Mouse (Mus musculus): ENCODE measurements around the gene Ano3.

The Ano3 gene

GRCm38 (mm10) chr2:110814964-110815363 is 135.8 kb downstream of the Ano3 start:
- no peak for DNase-seq (ENCODE audit: extremely low read depth, low read depth, low spot score)

GRCm38 (mm10) chr2:110806302-110807093 is 144.2 kb downstream of the Ano3 start:
- DNase-seq (ENCODE audit: extremely low read depth, low read depth, low spot score) = no peak

DNA sequence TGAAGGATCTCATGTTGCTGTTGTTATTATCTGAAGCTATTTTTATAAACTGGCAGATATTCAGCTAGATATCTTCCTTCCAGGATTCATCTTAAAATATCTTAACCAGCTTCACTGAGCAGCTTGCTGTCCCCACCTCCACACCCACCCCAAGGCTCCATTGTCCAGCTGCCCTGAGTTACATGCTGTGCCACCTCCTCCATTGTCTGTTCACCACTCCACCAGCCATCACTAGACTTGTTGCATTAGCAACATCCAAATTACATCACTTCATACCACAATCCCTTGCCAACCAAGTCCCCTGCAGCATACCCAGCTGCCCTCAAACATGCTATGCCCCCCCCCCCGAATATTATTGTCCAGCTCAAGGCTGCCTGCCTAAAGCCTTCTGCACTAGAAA is 154.8 kb downstream of the Ano3 start:
- DNase-seq (ENCODE audit: extremely low read depth, low read depth, low spot score) = no peak

- no peak for DNase-seq (ENCODE audit: extremely low read depth, low read depth, low spot score)
Measured at GRCm38 (mm10) chr2:110795433-110795832, 155.3 kb downstream of the Ano3 start.

GRCm38 (mm10) chr2:110787396-110787795 is 163.3 kb downstream of the Ano3 start:
- DNase-seq (ENCODE audit: extremely low read depth, low read depth, low spot score) = no peak

GRCm38 (mm10) chr2:110759434-110759833 is 191.3 kb downstream of the Ano3 start:
- DNase-seq (ENCODE audit: extremely low read depth, low read depth, low spot score) = no peak

- peak; percentile 62 for DNase-seq (ENCODE audit: extremely low read depth, low read depth, low spot score)
Measured at GRCm38 (mm10) chr2:110757556-110757955, 193.2 kb downstream of the Ano3 start.

- no peak for DNase-seq (ENCODE audit: extremely low read depth, low read depth, low spot score)
Measured at GRCm38 (mm10) chr2:110740493-110740892, 210.2 kb downstream of the Ano3 start.

- DNase-seq (ENCODE audit: extremely low read depth, low read depth, low spot score) = no peak
Measured at GRCm38 (mm10) chr2:110739781-110740180, 210.9 kb downstream of the Ano3 start.

GRCm38 (mm10) chr2:110737981-110738380 is 212.7 kb downstream of the Ano3 start:
- DNase-seq (ENCODE audit: extremely low read depth, low read depth, low spot score) = no peak

GRCm38 (mm10) chr2:110737236-110737635 is 213.5 kb downstream of the Ano3 start:
- no peak for DNase-seq (ENCODE audit: extremely low read depth, low read depth, low spot score)

GRCm38 (mm10) chr2:110726106-110726505 is 224.6 kb downstream of the Ano3 start:
- no peak for DNase-seq (ENCODE audit: extremely low read depth, low read depth, low spot score)

DNA sequence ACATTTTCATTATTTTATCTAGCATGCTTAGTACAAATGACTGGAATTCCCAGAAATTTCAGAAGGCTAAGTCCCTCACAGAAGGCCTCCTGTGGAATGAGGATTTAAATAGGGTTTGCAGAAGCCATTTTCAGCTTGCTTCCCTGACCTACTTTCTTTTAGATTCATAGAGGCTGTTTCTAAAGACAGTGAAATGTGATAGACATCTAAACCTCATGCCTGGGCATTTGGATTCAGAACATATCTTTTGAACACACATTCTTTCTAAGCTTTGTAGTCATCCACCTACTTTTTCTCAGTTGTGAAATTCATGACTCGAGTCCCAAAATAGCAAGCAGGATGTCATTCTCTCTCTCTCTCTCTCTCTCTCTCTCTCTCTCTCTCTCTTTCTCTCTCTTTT is 228.5 kb downstream of the Ano3 start:
- no peak for DNase-seq (ENCODE audit: extremely low read depth, low read depth, low spot score)

- peak; percentile 33 for DNase-seq (ENCODE audit: extremely low read depth, low read depth, low spot score)
Measured at GRCm38 (mm10) chr2:110721290-110721753, 229.4 kb downstream of the Ano3 start, which contains the start of gene Muc15. Gene Muc15, plus strand, starts transcription at chr2:110721340.

- peak; percentile 30 for DNase-seq (ENCODE audit: extremely low read depth, low read depth, low spot score)
Measured at GRCm38 (mm10) chr2:110719051-110719450, 231.7 kb downstream of the Ano3 start.

- DNase-seq (ENCODE audit: extremely low read depth, low read depth, low spot score) = peak; percentile 94
Measured at GRCm38 (mm10) chr2:110710055-110710720, 240.5 kb downstream of the Ano3 start.

- DNase-seq (ENCODE audit: extremely low read depth, low read depth, low spot score) = no peak
Measured at GRCm38 (mm10) chr2:110709436-110709835, 241.3 kb downstream of the Ano3 start.

- no peak for DNase-seq (ENCODE audit: extremely low read depth, low read depth, low spot score)
Measured at GRCm38 (mm10) chr2:110671071-110671624, 279.6 kb downstream of the Ano3 start.

- DNase-seq (ENCODE audit: extremely low read depth, low read depth, low spot score) = no peak
Measured at GRCm38 (mm10) chr2:110663329-110663728, 287.4 kb downstream of the Ano3 start.

GRCm38 (mm10) chr2:110644846-110645245 is 305.9 kb downstream of the Ano3 start:
- DNase-seq (ENCODE audit: extremely low read depth, low read depth, low spot score) = no peak

- DNase-seq (ENCODE audit: extremely low read depth, low read depth, low spot score) = no peak
Measured at GRCm38 (mm10) chr2:110644358-110644757, 306.4 kb downstream of the Ano3 start.

Measured in fat pad, adult 2 months (tissue).